8 mouse cellular contexts compared by ENCODE assay signal in genomic region chr16:91463836-91464400, GRCm38 (mm10). TPM values are rescaled to one million over a fixed set of nuclear protein-coding genes. Genes with fewer than 3 reads are reported as not detected.
DNase-seq lines count a peak whose midpoint lies in the region; ATAC-seq and TF ChIP-seq lines count a peak whose summit lies in the region.

No protein-coding gene starts in this region.

- peak overlapping the region; percentile 85 for H3K27ac ChIP-seq in layer of hippocampus, adult 2 months
- H3K27ac ChIP-seq in embryonic facial prominence, embryonic 12.5 days = peak overlapping the region; percentile 36; the same call in 1 of the 2 replicates
- peak overlapping the region; percentile 83 for H3K27ac ChIP-seq in midbrain, postnatal 0 days (ENCODE audit: low read depth, low read length)

- peak overlapping the region; percentile 91 for H3K4me2 ChIP-seq in embryonic facial prominence, embryonic 12.5 days (replicated peaks)
- peak overlapping the region; percentile 90 for H3K4me2 ChIP-seq in midbrain, postnatal 0 days (ENCODE audit: low read depth, low read length, poor library complexity, severe bottlenecking)

- H3K36me3 ChIP-seq in embryonic facial prominence, embryonic 12.5 days = no peaks in the 10 kb centered on the region
- no peaks in the 10 kb centered on the region for H3K36me3 ChIP-seq in midbrain, postnatal 0 days (ENCODE audit: insufficient read depth, low read length)

- peak overlapping the region; percentile 67; the same call in 1 of the 2 replicates for H3K9ac ChIP-seq in embryonic facial prominence, embryonic 12.5 days
- H3K9ac ChIP-seq in midbrain, postnatal 0 days (replicated peaks; ENCODE audit: low read length, poor library complexity, severe bottlenecking) = peak overlapping the region; percentile 66

- H3K4me1 ChIP-seq in embryonic facial prominence, embryonic 12.5 days = peaks cover 12% of the 10 kb centered on the region
- peaks cover 8% of the 10 kb centered on the region for H3K4me1 ChIP-seq in midbrain, postnatal 0 days (ENCODE audit: insufficient read depth, low read length)

- no peak for ATAC-seq in embryonic facial prominence, embryonic 12.5 days (ENCODE audit: insufficient number of reproducible peaks, insufficient read depth, low FRiP score, low TSS enrichment)
- no peak for ATAC-seq in midbrain, postnatal 0 days (ENCODE audit: low FRiP score)

- TF ChIP-seq CTCF in layer of hippocampus, adult 2 months (conservative IDR thresholded peaks at IDR 0.05) = no peak
- no peak for TF ChIP-seq CTCF in midbrain, postnatal 0 days (IDR thresholded peaks at IDR 0.05)

- peak overlapping the region; percentile 73 for H3K4me3 ChIP-seq in layer of hippocampus, adult 2 months
- H3K4me3 ChIP-seq in embryonic facial prominence, embryonic 12.5 days = peak overlapping the region; percentile 57
- peak overlapping the region; percentile 62 for H3K4me3 ChIP-seq in midbrain, postnatal 0 days (ENCODE audit: low read depth, low read length)

- WGBS in embryonic facial prominence, embryonic 12.5 days = 88% methylated on average over 4 of the region's 4 CpGs
- 86% methylated on average over 4 of the region's 4 CpGs for WGBS in midbrain, postnatal 0 days

- no peaks in the 10 kb centered on the region for H3K27me3 ChIP-seq in embryonic facial prominence, embryonic 12.5 days
- H3K27me3 ChIP-seq in midbrain, postnatal 0 days (ENCODE audit: insufficient read depth, low read length) = no peaks in the 10 kb centered on the region

- DNase-seq in layer of hippocampus, adult 2 months (ENCODE audit: low spot score in 2 of 2) = no peak
- no peak for DNase-seq in layer of hippocampus, postnatal 14 days (ENCODE audit: low spot score in 2 of 2)
- DNase-seq in induced T-regulatory cell, adult 2 months (ENCODE audit: low read depth) = peak; percentile 76
- no peak for DNase-seq in midbrain, postnatal 0 days (ENCODE audit: low spot score)
- no peak for DNase-seq in adrenal gland, adult 8-10 months
- DNase-seq in adrenal gland, postnatal 36 days = no peak
- DNase-seq in urinary bladder, postnatal 36 days (ENCODE audit: low spot score in 2 of 2) = no peak

- no peaks in the 10 kb centered on the region for H3K9me3 ChIP-seq in embryonic facial prominence, embryonic 12.5 days
- H3K9me3 ChIP-seq in midbrain, postnatal 0 days (ENCODE audit: low read length) = no peaks in the 10 kb centered on the region

RNA-seq across cellular contexts. Expression of gene Ifnar1, which starts 21.1 kb away (rescaled TPM):
- total RNA-seq in layer of hippocampus, adult 2 months (2021) = 10 to 100 TPM; 42.2 to 45.9 TPM
- total RNA-seq in layer of hippocampus, postnatal 14 days (2021) = 10 to 100 TPM; 59.9 to 66.3 TPM
- 69.3 and 71.6 TPM in 2 replicates for polyA plus RNA-seq in embryonic facial prominence, embryonic 12.5 days (2016; fragmentation: Nextera tagmentation; extraction: Ambion mirVana)
- 61.1 and 78.9 TPM in 2 replicates for total RNA-seq in midbrain, postnatal 0 days (2014; rRNA removed)
- polyA plus RNA-seq in midbrain, postnatal 0 days (2015; fragmentation: Nextera tagmentation; extraction: Ambion mirVana) = 30.9 and 32.4 TPM in 2 replicates
- 10 to 100 TPM; 53.4 to 86.0 (median 68.6) TPM for total RNA-seq in adrenal gland, adult 8-10 months (2022)
- 10 to 100 TPM; 67.0 to 83.7 TPM for total RNA-seq in adrenal gland, postnatal 36 days (2021)

RNA-seq across cellular contexts. Expression of gene Il10rb, which starts 58.0 kb away (rescaled TPM):
- 1 to 10 TPM; 8.6 to 9.0 TPM for total RNA-seq in layer of hippocampus, adult 2 months (2021)
- total RNA-seq in layer of hippocampus, postnatal 14 days (2021) = 10 to 100 TPM in 1 of 2 experiments, 1 to 10 TPM in 1; 7.1 to 10.3 TPM
- polyA plus RNA-seq in embryonic facial prominence, embryonic 12.5 days (2016; fragmentation: Nextera tagmentation; extraction: Ambion mirVana) = 14.1 TPM in 2 replicates
- total RNA-seq in midbrain, postnatal 0 days (2014; rRNA removed) = 5.5 and 7.5 TPM in 2 replicates
- 10.5 and 12.8 TPM in 2 replicates for polyA plus RNA-seq in midbrain, postnatal 0 days (2015; fragmentation: Nextera tagmentation; extraction: Ambion mirVana)
- 100 to 1,000 TPM; 281 to 305 (median 301) TPM for total RNA-seq in adrenal gland, adult 8-10 months (2022)
- total RNA-seq in adrenal gland, postnatal 36 days (2021) = 100 to 1,000 TPM; 202 to 301 TPM

Comparison
In these comparisons a context has a peak if more than half of its experiments do, and no peak if none do; other contexts are left out.
1. RNA of gene Il10rb, which starts 58.0 kb away (total RNA-seq): 281 to 305 TPM in adrenal gland, adult 8-10 months and 202 to 301 TPM in adrenal gland, postnatal 36 days; 7.1 to 10.3 TPM in layer of hippocampus, postnatal 14 days, 8.6 to 9.0 TPM in layer of hippocampus, adult 2 months and 5.5 to 7.5 TPM in midbrain, postnatal 0 days; every median in the first group is over 10 times any median in the second.
2. Peak in every context shown above with its lines, with median percentiles within 50 percentile points of each other: H3K27ac ChIP-seq and H3K4me3 ChIP-seq.